Mouse (Mus musculus) intestine, postnatal 0 days (tissue): ENCODE measurements at regions not wholly inside any gene's neighbourhood (a gene's known extent, or its start where the extent isn't known, plus 50 kb on each side); places are given as distances from the start of the nearest gene placed in this dataset.

Source experiments
- ATAC-seq: fragments of 200-750 bp; cut with Nextera tagmentation; 2 replicates; pipeline ENCODE4 v1.8.0; 2017; ENCODE audit warnings: mild to moderate bottlenecking, moderate TSS enrichment, moderate library complexity
- H3K27ac ChIP-seq: fragments of 300-500 bp; sonication (generic); 2 replicates; pipeline ENCODE4 v1.5.1; 2014; ENCODE audit warnings: mild to moderate bottlenecking, low read depth, low read length, moderate library complexity
- H3K27me3 ChIP-seq: fragments of 300-500 bp; sonication (generic); replicated peaks from 2 replicates; pipeline ENCODE4 v1.6.1; 2014; ENCODE audit warnings: low read length, mixed read lengths; ENCODE audit not compliant: control insufficient read depth, insufficient read depth
- H3K36me3 ChIP-seq: fragments of 300-500 bp; sonication (generic); 2 replicates; pipeline ENCODE4 v1.6.1; 2014; ENCODE audit warnings: mild to moderate bottlenecking, moderate library complexity; ENCODE audit not compliant: control insufficient read depth, insufficient read depth
- H3K4me1 ChIP-seq: fragments of 300-500 bp; sonication (generic); replicated peaks from 2 replicates; pipeline ENCODE4 v1.6.1; 2014; ENCODE audit warnings: antibody characterized with exemption, low read length, mixed read lengths; ENCODE audit not compliant: control insufficient read depth, insufficient read depth
- H3K4me2 ChIP-seq: fragments of 300-500 bp; sonication (generic); replicated peaks from 2 replicates; pipeline ENCODE4 v1.6.1; 2014; ENCODE audit warnings: low read depth, mild to moderate bottlenecking, moderate library complexity
- H3K4me3 ChIP-seq: fragments of 300-500 bp; sonication (generic); 2 replicates; pipeline ENCODE4 v1.5.1; 2014; ENCODE audit warnings: low read depth, low read length
- H3K9ac ChIP-seq: fragments of 300-500 bp; sonication (generic); 2 replicates; pipeline ENCODE4 v1.6.1; 2014; ENCODE audit warnings: mild to moderate bottlenecking, low read depth, low read length
- H3K9me3 ChIP-seq: fragments of 300-500 bp; sonication (generic); 2 replicates; pipeline ENCODE4 v1.6.1; 2016; ENCODE audit warnings: mixed run types; ENCODE audit not compliant: control insufficient read depth
- CTCF ChIP-seq: sonication (generic); IDR thresholded peaks from 2 replicates; pipeline ENCODE4 v1.5.1; 2016; ENCODE audit warnings: low read depth, mild to moderate bottlenecking, control low read depth, antibody characterized with exemption, moderate library complexity
- WGBS: fragments of 180-500 bp; shearing (Covaris S2); extraction: QIAGEN DNeasy Blood & Tissue Kit; methylation state at CpG from one replicate; pipeline ENCODE4 v1.1.7; 2014; 5-methylcytosine and 5-hydroxymethylcytosine counted together

DNA sequence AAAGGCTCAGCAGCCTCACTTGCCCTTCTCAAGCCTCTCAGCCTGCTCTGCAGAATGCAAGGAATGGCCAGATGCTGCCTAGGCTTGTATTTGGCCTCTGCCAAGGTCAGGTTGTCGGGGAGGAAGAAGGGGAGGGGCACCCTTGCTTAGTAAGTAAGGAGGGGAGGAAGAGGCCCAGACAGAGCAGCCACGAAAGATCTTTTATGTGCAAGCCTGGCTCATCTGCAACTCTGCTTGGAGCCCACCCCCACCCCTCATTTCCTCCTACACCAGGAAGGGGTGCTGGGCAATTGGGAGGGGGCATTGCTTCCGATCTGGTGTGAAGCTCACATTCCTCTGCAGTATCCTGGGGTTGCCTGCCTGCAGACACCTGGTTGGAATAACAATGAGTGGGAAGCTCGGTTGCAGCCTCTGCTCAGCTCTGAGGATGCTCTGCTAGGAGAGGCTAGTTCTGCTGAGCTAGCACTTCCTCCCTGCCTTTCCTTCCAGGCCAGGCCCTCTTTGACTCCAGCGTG is 1169.9 kb upstream of the A1bg start:
- no peak for ATAC-seq
- H3K27ac ChIP-seq: no peak overlapping the region
- no peak overlapping the region for H3K9ac ChIP-seq
- no peak overlapping the region for H3K4me3 ChIP-seq
- no peaks in the 10 kb centered on the region for H3K9me3 ChIP-seq
- WGBS: 36% methylated on average over 5 of the region's 5 CpGs
- TF ChIP-seq CTCF: no peak
- no peaks in the 10 kb centered on the region for H3K36me3 ChIP-seq
- H3K4me2 ChIP-seq: no peak overlapping the region
- H3K4me1 ChIP-seq: peaks cover 4% of the 10 kb centered on the region; the same call in 1 of the 2 replicates
- no peaks in the 10 kb centered on the region for H3K27me3 ChIP-seq

DNA sequence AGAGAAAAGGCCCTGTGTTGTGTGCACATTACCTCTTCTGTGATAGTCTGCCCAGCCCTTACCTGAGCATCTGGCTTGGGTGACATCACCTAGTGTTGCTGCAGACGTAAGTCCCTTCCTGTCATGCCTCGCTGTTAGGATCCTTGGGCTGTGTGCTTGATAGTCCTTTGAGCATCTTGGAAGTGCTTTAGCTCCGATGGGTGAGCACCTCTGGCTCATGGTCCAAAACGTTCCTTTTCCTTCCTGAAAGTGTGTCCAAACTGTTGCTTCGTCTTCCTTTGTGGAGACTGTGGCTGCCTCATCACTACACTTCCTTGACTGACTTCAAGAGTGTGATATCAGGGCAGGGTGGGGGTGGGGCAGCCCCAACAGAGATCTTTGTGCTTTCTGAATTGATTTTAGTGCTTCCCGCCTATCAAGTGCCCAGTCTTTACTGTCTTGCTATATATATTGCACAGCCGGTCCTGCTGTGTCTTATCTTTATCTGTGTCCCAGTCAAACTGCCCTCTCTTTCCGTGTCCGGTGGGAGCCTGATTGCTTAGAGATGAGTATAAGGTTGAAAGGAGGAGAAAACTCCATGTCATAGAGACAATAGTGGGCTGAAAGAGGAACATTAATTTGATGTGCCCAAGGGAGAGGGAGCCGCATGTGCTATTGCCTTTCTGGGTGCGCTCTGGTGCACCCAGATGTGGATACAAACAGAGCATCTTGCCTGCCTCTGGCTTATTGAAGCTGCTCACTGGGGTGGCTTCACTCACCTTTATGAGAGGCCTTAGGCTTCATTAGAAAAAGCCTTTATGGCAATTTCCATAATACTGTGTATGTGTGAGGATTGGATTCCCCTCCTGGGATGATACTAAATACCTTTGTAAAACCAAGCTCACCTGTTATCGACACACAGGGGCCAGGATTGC is 1169.2 kb upstream of the A1bg start:
- no peak for TF ChIP-seq CTCF
- no peak overlapping the region for H3K27ac ChIP-seq

DNA sequence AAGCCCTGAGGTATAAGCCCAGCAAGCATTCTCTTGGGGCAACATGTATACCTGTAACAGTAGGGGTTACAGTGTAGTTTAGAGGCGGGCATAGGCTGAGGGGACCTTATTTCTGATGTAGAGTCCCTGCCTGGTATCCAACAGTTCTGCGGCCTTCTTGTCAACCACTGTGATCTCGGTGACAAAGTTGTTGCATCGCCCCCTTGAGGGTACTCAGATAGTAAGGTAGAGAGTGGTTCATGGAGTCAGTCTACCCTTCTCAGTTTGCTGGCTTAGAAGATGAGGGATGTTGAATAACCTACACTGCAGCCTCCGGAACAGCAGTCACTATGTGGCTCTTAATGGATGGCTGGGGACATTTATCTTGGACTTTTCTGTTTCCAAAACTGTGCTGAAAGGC is 1168.3 kb upstream of the A1bg start:
- Histone ChIP-seq H3K27me3 (no peaks in the 10 kb centered on the region), H3K36me3 (no peaks in the 10 kb centered on the region), H3K27ac (no peak overlapping the region), H3K4me3 (no peak overlapping the region), H3K9ac (no peak overlapping the region), H3K4me2 (no peak overlapping the region), H3K9me3 (no peaks in the 10 kb centered on the region), H3K4me1 (peaks cover 4% of the 10 kb centered on the region; the same call in 1 of the 2 replicates)
- TF ChIP-seq CTCF: no peak
- 95% methylated on average over 5 of the region's 5 CpGs for WGBS
- no peak for ATAC-seq

More for the DNA sequence above, 1169.2 kb upstream of the A1bg start:
- no peaks in the 10 kb centered on the region for H3K9me3 ChIP-seq
- H3K4me1 ChIP-seq: peaks cover 4% of the 10 kb centered on the region; the same call in 1 of the 2 replicates
- no peak overlapping the region for H3K9ac ChIP-seq
- 0 out of 2 replicates have a peak, but pooled peaks have one; percentile 38 for ATAC-seq
- no peaks in the 10 kb centered on the region for H3K27me3 ChIP-seq
- no peaks in the 10 kb centered on the region for H3K36me3 ChIP-seq
- 47% methylated on average over 12 of the region's 12 CpGs for WGBS
- no peak overlapping the region for H3K4me3 ChIP-seq
- no peak overlapping the region for H3K4me2 ChIP-seq

DNA sequence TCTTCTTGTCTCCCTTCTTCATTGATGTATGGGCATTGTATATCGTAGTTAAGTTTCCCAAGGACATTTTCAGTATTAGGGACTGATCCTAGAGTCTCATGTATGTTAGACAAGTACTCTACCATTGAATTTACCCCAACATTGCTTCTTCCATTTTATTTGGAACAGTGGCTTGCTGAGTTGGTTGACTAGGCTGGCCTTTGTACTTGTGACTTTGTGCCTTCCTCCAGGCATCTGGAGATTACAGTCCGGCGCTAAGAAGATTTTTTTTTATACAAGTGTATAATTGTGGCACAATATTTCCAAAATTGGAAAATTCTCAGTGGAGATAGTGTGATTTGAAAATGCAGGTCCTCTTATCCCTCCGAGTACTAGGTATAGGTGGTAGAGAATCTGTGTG is 1165.5 kb upstream of the A1bg start:
- Histone ChIP-seq H3K36me3 (no peaks in the 10 kb centered on the region), H3K4me3 (no peak overlapping the region), H3K27ac (no peak overlapping the region), H3K9ac (no peak overlapping the region), H3K4me1 (peaks cover 4% of the 10 kb centered on the region; the same call in 1 of the 2 replicates), H3K9me3 (no peaks in the 10 kb centered on the region), H3K27me3 (no peaks in the 10 kb centered on the region), H3K4me2 (no peak overlapping the region)
- TF ChIP-seq CTCF: no peak
- ATAC-seq: no peak
- WGBS: 83% methylated on average over 4 of the region's 4 CpGs

DNA sequence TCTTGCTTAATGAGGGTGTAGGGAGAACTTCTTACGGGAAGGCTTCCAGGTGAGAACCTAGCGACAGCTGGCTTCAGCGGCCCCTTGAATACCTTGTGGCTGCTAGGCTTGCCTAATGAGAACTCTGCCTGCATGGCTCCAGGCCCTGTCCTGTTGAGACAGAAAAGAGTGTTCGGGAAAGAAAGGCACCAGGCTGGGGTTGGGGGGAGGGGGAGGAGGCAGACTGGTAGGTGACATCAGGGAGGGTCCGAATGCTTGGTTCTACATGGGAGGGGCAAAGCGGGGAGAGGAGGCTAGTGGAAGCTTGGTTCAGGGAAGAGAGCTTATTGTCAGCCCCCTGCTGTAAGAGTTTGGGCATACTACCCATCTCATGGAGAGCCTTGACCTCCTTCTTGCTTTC is 1164.9 kb upstream of the A1bg start:
- Histone ChIP-seq H3K4me3 (no peak overlapping the region), H3K9ac (no peak overlapping the region), H3K9me3 (no peaks in the 10 kb centered on the region), H3K27ac (no peak overlapping the region), H3K4me2 (no peak overlapping the region), H3K36me3 (no peaks in the 10 kb centered on the region), H3K27me3 (no peaks in the 10 kb centered on the region), H3K4me1 (peaks cover 4% of the 10 kb centered on the region; the same call in 1 of the 2 replicates)
- WGBS: 76% methylated on average over 6 of the region's 6 CpGs
- no peak for TF ChIP-seq CTCF
- no peak for ATAC-seq

DNA sequence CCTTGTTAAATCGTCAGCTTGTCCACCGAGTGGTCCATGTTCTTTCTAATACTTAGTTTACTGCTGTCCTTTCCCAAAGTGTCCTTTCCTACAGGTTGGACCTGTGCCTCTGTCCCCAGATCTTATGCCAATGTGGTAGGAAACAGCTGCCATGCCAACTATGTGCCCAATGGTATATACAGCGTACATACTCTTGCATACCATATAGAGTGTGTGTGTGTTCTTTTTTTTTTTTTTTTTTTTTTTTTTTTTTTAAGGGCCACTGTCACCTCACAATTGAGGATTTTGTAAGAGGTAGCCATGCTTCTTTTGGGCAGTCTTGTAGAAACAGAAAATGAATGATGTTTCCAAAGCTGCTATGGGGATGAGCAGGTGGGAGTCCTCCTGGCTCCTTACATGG is 1163.2 kb upstream of the A1bg start:
- H3K27me3 ChIP-seq: no peaks in the 10 kb centered on the region
- no peaks in the 10 kb centered on the region for H3K9me3 ChIP-seq
- no peaks in the 10 kb centered on the region for H3K4me1 ChIP-seq
- no peak for ATAC-seq
- H3K9ac ChIP-seq: no peak overlapping the region
- no peak for TF ChIP-seq CTCF
- H3K36me3 ChIP-seq: no peaks in the 10 kb centered on the region
- WGBS: 94% methylated on average over 3 of the region's 3 CpGs
- no peak overlapping the region for H3K27ac ChIP-seq
- H3K4me3 ChIP-seq: no peak overlapping the region
- H3K4me2 ChIP-seq: no peak overlapping the region
